Mouse (Mus musculus) neural tube, embryonic 14.5 days (tissue): ENCODE measurements around the gene Gm5935. TPM values are rescaled to one million over a fixed set of nuclear protein-coding genes. Genes with fewer than 3 reads are reported as not detected.
"Not testable (repeated sequence)": the region's sequence is repeated elsewhere in the genome, so short reads cannot be mapped to it uniquely, and the experiment has no call there.

Experiments used
- ATAC-seq: fragments of 200-750 bp; cut with Nextera tagmentation; 2 replicates; pipeline ENCODE4 v1.8.0; 2017; ENCODE audit warnings: low read depth, mild to moderate bottlenecking, moderate TSS enrichment, moderate library complexity
- H3K27ac ChIP-seq: fragments of 300-500 bp; sonication (generic); 2 replicates; pipeline ENCODE4 v1.5.1; 2014; ENCODE audit warnings: low read depth, mild to moderate bottlenecking, control low read depth, low read length, moderate library complexity, mixed read lengths
- H3K27me3 ChIP-seq: fragments of 300-500 bp; sonication (generic); 2 replicates; pipeline ENCODE4 v1.6.1; 2014; ENCODE audit warnings: low read length; ENCODE audit not compliant: control insufficient read depth, insufficient read depth
- H3K36me3 ChIP-seq: fragments of 300-500 bp; sonication (generic); 2 replicates; pipeline ENCODE4 v1.6.1; 2014; ENCODE audit warnings: low read length, mixed read lengths; ENCODE audit not compliant: control insufficient read depth, insufficient read depth
- H3K4me1 ChIP-seq: fragments of 300-500 bp; sonication (generic); 2 replicates; pipeline ENCODE4 v1.6.1; 2014; ENCODE audit warnings: low read length; ENCODE audit not compliant: control insufficient read depth, insufficient read depth
- H3K4me2 ChIP-seq: fragments of 300-500 bp; sonication (generic); 2 replicates; pipeline ENCODE4 v1.6.1; 2014; ENCODE audit warnings: mild to moderate bottlenecking, low read depth, low read length, control low read depth
- H3K4me3 ChIP-seq: fragments of 300-500 bp; sonication (generic); 2 replicates; pipeline ENCODE4 v1.5.1; 2014; ENCODE audit warnings: low read depth, low read length, control low read depth, mixed read lengths
- H3K9ac ChIP-seq: fragments of 300-500 bp; sonication (generic); replicated peaks from 2 replicates; pipeline ENCODE4 v1.6.1; 2014; ENCODE audit warnings: low read depth, mild to moderate bottlenecking, control low read depth, low read length, mixed read lengths
- H3K9me3 ChIP-seq: fragments of 300-500 bp; sonication (generic); 2 replicates; pipeline ENCODE4 v1.6.1; 2016; ENCODE audit warnings: low read length; ENCODE audit not compliant: control insufficient read depth
- WGBS: fragments of 180-500 bp; shearing (Covaris S2); extraction: QIAGEN DNeasy Blood & Tissue Kit; methylation state at CpG from one replicate; pipeline ENCODE4 v1.1.7; 2014; 5-methylcytosine and 5-hydroxymethylcytosine counted together
- polyA plus RNA-seq: library from polyadenylated mRNA; unstranded; fragments of >200 nt; fragmentation: Nextera tagmentation; extraction: Ambion mirVana; gene quantifications from 2 replicates; pipeline ENCODE4 v1.2.1, GENCODE M21; 2014

Gm5935 gene
- polyA plus RNA-seq, result not detected in 2 replicates

GRCm38 (mm10) chrX:24775064-24775463 lies at the start of gene Gm5935:
Gm5935 (minus strand) TSS chrX:24775164.
- H3K27me3 ChIP-seq, H3K9ac ChIP-seq, H3K4me3 ChIP-seq, H3K4me2 ChIP-seq, H3K9me3 ChIP-seq, ATAC-seq, H3K27ac ChIP-seq, H3K36me3 ChIP-seq, H3K4me1 ChIP-seq: not testable (repeated sequence)
- 92% methylated on average over 5 of the region's 5 CpGs for WGBS

Other genes with a start within 250 kb of the Gm5935 start
- gene Gm4297, start 200.3 kb downstream of the Gm5935 start, polyA plus RNA-seq, result not detected in 2 replicates